Mouse (Mus musculus): Measurements from ENCODE around the gene Rasl10a.

The Rasl10a gene

DNA sequence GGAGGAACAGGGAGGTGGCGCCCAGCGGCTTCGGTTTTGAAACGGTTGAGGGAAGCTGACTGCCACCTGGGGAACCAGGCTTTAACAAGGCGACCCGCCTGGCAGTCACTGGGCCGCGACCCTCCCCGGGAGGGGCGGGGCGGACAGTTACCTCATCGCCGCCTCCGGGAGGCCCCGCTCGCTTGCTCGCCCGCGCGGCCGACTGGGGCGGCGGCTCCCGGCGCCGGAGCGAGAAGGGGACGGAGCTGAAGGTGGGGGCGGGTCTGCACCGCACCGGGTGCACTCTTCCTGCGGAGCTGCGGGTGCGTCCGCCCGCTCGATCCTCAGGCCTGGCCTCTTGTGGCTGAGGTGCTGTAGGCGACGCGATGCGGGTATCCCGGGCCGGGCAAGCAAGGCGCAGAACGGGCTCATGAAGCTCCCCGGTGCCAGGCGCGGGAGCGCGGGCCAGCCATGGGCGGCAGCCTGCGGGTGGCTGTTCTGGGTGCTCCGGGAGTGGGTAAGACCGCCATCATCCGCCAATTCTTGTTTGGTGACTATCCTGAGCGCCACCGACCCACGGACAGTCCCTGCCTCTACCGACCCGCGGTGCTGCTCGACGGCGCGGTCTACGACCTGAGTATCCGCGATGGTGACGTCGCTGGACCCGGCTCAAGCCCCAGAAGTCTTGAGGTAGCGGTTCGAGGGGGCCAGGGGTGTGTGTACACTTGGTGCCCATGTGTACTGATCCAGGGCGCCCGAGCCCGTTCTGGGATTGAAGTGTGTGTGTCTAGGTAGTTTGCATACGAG is at the start of gene Rasl10a:
Rasl10a (plus strand) TSS at position 273 of the 786 bp plus-strand sequence.
- CTCF ChIA-PET = no interaction called here

DNA sequence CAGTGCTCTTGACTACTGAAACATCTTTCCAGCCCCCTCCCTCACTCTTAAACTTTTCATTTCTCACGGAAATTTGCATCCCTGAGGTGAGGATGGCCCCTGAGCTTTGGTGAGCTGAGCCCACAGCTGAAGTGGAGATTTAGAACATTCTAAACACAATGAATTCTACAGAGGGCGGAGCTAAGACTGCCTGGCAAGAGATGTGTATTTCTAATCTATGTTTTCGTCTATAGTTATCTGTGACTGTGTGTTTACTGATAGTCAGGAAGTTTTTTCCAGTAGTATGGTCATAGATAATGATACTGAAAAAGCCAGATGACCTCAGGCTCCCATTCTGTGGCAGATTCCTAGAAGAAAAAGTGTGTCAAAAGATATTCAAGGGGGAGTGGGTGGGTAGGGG is 49.1 kb upstream of the Rasl10a start:
- CTCF ChIA-PET = no interaction called here

DNA sequence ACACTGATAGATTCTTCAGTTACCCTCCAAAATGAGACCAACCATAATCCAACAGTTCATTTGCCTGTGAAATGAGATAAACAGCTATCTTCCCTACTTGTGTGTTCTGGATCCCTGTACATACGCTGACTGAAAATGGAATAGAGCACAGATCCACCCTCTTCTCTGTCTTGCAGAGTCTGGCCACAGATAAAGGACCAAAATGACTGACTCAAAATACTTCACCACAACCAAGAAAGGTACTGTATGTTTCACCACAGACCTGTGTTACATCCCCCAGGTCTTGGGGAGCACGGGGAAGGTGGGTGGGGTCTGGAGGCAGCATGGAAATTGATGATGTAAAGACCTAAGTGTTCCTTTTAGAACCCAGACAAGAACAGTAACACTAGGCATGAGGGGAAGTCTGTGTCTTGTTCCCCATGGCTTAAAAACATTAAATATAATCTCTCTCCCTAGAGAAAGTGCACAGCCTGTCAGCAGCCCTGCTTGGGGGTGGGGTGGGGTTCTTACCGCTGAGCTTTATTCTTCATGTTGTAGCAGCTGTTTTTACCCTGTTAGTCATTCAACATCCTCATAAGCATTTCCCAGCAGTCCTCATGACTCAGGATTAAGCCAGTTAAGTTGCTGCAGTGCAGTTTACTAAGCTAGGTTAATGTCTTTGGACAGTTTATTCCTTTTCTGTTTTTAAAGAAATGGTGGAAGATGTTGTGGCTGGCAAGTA is 48.4 kb upstream of the Rasl10a start:
- CTCF ChIA-PET = no interaction called here

DNA sequence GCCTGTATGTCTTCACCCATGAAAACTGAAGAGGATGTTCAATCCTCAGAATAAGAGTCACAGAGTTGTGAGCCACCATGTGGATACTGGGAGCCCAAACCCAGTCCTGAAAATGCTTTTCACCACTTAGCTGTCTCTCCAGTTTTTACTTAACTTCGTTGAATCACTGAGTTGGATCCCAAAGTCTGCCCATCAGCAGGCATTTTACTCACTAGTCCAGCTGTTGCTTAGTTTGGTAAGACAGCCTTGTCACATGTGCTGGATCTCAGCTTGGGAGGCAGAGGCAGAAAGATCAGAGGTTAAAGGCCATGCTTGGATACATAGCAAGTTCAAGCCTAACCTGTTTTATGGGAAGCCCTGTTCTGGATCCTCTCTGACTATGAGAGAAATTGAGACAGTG is 47.7 kb upstream of the Rasl10a start:
- CTCF ChIA-PET = no interaction called here

DNA sequence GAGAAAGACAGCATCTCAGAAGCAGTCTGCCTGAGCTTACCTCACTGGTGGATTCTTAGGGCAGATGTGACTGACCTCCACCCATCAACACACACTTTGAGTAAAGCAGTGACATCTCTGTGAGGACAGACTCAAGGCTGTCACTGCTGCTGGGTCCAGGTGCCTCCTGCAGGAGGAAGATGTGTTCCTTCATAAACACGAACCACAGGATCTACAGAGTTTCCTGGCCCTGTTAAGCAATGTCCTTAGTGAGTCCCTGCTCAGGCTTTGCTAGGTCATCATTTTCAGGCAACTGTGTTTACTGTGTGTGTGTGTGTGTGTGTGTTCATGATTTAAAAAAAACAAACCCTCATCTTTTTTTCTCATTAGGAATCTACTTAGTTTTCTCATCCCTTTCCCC is 46.4 kb upstream of the Rasl10a start:
- CTCF ChIA-PET = no interaction called here

DNA sequence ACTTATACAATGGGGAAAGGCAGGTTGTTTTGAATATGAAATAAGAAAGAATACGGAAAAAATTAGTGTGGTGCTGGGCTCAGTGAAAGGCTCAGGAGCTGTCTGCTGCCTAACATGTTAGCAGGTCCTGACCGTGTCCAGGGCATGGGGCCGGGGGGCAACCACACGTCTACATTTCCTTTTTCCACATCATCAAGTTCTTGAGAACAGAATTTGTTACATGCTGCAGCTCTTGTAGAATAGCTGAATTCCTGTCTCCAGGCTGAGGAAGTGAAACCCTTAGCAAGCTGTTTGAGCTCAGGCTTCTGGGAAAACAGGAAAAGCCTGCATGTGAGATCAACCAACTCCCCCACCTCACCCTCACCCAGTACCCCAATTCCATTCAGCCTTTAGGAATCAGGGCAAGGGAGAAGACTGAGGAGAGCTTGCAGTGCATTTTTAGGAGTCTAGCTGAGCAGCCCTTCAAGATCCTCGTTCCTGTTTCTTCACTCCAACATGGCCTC is 45.7 kb upstream of the Rasl10a start:
- CTCF ChIA-PET = no interaction called here

DNA sequence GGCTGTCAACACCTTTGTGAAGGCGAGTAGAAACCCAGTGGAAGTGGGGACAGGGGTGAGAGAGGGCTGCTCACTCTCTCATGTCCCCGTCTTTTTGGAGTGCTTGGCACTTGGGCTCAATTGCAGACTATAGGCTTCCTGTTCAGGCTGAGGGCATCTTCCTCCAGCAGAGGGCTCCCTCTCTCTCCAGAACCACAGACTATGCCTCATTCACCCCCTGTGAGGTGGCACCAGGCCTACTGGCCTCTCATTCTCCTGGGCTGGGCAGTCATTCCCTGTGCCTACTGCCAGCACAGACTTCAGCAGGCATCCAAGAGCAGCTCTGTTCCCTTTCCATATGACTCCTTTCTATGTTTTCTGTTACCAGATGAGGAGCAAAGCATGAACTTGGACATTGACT is 42.2 kb upstream of the Rasl10a start:
- CTCF ChIA-PET = no interaction called here

DNA sequence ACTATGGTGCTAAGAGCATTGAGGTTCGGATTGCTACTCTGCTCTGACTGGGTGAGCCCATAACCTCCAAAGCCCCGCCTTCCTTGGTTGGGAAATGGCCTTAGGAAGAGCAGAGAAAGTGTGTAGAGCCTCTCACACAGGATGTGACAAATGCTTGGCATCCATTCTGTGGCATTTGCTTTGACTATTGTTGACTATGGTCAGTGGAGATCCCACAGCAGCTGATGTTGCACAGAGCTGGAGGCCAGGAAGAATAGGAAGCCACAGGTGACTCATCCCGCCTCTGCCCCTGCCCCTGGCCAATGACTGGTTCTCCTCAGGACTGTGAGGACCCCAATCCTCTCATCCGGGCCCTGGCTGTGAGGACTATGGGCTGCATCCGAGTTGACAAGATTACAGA is 41.6 kb upstream of the Rasl10a start:
- CTCF ChIA-PET = no interaction called here

DNA sequence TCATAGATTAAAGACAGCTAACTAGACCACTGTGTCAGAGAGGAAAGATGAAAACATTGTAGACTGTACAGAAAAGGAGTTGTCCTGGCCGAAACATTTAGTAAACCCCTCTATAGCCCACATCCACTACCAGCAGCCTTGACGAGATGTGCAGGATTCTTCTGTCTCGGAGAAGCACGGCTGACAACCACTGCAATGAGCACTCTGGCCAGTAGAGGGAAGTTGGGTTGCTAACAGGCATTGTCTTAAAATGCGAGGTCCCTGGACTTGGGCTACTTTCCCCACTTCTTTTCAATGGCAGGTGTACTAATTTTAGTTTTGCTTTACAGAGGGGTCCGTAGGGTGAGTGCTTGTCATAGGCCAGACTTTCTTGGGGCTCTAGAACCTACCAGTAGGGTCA is 40.4 kb upstream of the Rasl10a start:
- CTCF ChIA-PET = no interaction called here

DNA sequence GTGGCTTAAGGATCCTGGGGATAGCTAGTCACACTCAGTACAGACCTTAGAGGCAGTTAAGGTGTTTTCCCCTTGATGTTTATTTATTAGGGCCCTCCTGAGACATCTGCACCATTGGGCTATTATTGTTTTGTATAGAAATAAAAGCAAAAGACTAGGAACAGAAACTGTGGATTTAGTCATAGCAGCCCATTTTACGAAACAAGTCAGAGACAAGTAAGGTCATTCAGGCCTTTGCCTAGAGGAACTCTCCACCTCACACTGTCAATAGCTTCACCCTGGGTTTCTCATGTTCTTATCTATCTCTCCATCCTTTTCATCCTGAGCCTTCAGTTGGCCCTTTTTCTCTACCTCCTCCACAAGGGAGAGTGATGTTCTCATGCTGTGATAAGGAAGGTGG is 32.8 kb upstream of the Rasl10a start:
- CTCF ChIA-PET = no interaction called here

DNA sequence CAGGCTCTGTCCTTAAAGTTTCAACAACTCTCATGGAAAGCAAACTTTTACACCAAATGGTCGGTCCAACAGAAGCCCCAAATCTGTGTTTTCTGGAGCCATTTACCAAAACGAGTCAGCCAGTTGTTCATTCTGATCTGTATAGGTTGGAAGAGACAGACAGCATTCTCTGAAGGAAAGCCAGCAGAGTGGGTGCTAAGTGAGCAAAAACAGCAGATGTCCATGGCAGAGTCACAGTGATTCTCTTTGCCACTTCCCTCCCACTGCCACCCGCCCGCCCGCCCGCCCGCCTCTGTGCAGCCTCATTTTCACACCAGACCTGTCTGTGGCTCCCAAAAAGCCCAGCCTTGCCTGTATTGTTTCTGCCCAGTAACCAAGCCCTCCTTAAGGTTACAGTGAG is 29.7 kb upstream of the Rasl10a start:
- CTCF ChIA-PET = no interaction called here

DNA sequence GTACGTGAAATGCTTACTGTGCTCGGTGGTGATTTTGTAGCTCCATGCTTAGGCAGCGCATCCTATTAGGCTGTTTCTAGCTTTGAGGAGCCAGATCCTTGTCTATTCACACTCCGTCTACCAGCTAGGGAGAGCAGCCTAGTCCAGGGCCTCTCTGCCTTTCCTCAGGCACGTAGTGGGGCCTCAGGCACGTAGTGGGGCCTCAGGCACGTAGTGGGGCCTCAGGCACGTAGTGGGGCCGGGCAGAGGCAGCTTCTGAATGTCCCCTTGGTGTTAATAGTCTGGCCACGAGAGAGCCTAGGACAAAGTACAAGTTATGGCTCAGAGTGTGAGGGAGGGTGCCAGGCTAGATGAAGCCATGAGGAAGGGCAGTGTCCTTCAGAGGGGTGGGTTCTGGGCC is 25.2 kb upstream of the Rasl10a start:
- CTCF ChIA-PET = no interaction called here

DNA sequence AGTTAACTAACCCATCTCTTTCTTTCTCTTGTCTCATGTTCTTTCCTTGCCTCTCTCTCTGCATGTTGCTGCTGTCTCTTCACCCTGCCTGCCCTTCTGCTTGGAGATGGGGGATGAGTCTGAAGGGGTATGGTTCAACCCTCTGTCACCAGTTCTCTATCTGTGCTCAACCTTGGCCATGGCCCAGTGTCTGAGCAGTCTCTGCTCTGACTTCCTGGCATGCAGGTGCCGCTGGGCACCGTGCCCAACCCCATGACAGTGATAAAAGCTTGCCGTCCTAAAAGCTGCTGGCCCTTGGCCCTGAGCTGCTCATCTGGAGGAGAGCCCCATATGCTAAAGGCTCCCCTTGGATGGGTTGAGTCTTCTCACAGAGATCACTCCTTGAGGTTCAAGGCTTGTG is 24.8 kb upstream of the Rasl10a start:
- CTCF ChIA-PET = no interaction called here

DNA sequence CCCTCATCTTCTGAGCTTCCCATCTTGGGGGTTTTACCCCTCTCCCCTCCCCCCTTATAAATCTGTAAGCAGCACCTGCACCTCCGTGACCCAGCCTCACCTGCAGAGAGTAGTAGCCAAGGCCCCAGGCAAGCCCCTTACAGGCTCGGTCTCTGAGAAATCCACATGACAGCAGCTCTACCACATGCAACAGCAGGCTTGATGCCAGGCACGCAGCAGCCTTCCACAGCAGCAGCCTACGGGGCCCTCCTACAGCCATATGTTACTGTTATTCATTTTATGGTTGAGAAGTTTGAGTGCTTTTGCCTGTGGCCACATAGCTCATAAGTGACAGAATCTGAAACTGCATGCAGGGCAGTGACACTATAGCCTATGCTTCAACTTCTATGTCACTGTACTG is 22.5 kb upstream of the Rasl10a start:
- CTCF ChIA-PET = interaction anchor here (1.0 kb wide), 1 partner anchor 19 kb away, joined by 4 read pairs; no protein-coding TSS in a partner anchor

DNA sequence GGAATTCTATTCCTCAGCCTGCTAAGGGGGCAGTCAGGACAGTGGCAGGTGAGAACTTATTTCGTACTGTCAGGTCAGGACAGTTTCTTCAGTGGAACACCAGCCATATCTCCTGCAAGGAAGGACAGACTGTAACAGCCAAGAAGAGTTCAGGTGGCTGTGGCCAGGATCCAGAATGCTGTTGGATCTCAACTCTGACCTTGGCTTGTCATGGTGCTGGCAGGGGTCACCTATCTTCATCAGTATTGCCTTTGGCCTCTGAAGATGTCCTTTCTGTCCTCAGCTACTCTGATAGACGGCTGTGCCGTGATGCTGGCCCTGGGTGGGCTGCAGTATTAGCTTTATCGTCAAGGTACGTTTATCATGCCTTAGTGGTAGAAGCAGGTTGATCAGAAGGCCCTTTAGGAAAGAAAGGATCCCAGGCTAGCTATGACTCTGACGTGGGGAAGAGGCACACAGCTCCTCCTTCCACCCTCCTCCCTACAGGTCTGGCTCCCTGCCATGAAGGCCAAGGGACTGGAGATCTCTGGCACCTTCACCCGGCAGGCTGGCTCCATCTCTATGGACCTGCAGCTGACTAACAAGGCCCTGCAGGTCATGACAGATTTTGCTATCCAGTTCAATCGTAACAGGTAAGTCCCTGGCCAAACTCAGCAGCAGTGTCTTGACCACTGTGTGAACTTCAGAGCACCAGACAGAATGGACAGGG is 20.6 kb upstream of the Rasl10a start:
- CTCF ChIA-PET = interaction anchor here (0.5 kb wide), 1 partner anchor 122 kb away, joined by 3 read pairs; no protein-coding TSS in a partner anchor

DNA sequence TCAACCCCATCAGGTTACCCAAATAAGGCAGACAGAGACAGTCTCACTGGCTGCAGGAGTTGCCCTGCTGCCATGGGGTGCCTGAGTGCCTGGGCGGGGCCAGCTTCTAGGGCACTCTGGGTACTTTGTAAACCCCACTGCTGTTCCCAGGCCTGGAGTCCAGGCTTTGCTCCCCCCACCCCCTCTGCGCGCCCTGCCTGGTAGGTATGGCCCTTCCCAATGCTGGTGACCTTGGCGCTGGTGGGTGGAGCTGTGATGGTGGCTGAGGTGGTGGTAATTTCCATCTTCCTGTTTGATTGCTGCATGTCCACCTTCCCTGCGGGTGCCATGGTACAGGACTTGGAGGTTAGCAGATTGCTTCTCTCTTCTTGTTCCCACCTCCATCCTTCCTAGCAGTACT is 17.3 kb upstream of the Rasl10a start:
- CTCF ChIA-PET = interaction anchor here (0.8 kb wide), 1 partner anchor 50 kb away, joined by 3 read pairs; no protein-coding TSS in a partner anchor

DNA sequence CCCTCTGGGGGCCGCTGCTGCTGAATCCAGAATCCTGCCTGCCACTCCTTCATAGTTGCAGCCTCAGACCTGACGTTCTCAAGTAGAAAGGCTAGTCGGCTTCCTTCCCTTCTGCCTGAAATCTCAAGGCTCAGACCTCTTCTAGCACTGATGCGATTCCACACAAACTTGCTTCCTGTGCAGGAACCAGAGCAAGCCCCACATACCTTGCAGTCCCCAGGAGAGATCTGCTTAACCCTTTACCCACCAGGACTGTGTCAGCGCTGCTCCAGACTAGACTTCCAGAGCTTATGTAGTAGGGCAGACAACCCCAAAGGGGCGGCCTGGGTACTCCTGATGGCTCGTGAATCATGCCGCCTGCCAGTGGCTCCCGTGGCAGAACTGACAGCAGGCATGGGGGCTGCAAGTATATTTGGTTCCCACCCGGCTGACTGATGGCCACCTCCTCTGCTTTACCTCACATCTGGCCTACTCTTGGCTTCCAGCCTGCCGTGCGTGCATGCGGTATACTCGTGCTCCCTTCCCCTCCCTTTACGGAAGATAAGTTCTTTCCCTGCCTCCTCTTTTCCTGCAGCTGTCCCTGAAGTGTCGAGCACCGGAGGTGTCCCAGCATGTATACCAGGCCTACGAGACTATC is 16.7 kb upstream of the Rasl10a start:
- CTCF ChIA-PET = no interaction called here

DNA sequence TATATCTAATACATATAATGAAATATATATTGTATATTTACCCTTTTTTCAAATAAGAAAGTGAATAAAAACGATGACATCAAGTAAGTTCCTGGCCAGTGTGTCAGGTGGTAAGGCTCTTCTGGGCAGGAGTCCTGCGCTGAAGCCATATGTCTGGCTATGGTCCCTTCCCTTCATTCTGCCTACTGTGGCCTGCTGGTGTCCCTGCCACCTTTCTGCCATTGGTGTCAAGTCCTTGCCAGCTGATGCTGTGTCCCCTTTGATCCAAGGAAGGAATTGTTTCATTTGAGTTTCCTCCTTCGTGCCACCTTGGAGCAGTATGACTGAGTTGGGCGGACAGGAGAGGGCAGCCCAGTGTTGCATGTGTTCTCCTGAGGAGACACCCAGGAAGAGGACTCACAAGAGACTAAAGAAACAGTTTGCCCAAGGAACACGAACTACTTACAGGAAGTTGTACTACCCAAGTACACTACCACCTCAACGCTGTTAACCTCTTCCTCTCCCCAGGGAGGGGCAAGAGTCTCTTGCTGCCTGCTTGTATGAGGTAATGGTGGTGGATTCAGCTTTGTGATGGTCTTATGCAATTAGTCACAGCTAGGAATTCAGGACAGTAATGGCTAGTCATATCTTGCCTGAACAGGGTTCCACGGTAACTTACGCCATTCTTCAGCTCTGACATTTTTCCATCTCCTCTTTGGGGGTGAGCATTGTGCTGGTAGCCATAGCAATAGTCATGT is 15.1 kb upstream of the Rasl10a start:
- CTCF ChIA-PET = no interaction called here

DNA sequence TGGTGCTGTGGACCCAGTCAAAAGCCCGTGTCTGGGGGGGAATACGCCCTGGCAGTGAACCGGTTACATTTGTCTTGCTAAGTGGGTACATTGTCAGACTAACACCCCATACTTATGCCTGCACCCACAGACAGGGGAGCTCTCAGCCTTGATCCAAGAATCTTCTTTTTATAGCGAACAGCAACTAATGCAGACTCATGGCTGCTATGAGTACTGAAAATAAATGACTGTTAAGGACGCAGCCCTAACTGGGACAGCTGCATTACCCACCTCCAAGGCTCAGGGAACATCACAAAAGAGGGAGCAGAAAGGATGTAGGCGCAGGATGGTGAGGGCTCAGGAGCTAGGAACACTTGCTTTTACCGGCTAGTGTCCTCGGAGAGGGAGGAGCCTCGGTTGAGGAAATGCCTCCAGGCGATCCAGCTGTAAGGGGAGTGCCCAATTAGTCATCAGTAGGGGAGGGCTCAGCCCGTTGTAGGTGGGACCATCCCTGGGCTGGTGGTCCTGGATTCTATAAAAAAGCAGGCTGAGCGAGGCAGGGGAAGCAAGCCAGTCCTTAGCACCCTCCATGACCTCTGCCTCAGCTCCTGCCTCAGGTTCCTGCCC is 11.5 kb upstream of the Rasl10a start:
- CTCF ChIA-PET = interaction anchor here (0.7 to 0.8 kb wide), 2 partner anchors 16 to 57 kb away, joined by 4 to 9 read pairs; no protein-coding TSS in a partner anchor

DNA sequence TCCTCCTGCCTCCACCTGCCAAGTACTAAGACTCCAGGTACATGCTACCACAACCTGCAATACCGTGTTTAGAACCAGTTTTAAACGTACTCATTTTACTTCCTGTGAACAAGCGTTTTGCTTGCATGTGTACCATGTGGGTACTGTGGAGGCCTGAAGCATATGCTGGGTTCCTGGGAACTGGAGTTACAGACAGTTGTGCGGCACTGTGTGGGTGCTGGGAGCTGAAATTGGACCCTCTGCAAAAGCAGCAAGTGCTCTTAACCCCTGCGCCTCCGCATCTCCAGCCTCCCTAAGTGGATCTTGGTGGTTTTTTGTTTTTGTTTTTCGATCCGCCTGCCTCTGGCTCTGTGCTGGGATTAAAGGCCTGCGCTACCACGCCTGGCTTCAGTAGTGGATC is 6.3 kb upstream of the Rasl10a start:
- CTCF ChIA-PET = no interaction called here
